Mouse (Mus musculus): ENCODE measurements at regions not wholly inside any gene's neighbourhood (a gene's known extent, or its start where the extent isn't known, plus 50 kb on each side); places are given as distances from the start of the nearest gene placed in this dataset.

DNA sequence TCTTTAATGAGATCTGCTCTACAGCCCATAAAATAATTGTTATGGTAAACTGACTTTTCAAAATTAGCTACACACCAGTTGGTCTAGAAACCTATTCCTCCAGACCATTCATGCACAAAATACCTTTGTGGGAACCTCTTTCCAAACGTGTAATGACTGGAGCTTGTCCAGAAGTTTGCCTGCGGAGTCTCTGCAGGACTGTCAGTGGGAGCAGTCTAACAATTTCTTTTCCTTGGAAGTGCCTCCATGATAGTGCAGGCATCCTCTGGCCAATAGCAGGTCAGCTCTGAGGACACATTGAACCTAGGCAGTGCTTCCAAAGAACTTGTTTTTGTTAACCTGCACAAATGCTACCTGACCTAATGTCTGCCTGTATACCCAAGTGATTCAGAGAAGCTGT, 932.3 kb downstream of the Pcdh9 start:
- DNase-seq (ENCODE audit: low spot score) = no peak

DNA sequence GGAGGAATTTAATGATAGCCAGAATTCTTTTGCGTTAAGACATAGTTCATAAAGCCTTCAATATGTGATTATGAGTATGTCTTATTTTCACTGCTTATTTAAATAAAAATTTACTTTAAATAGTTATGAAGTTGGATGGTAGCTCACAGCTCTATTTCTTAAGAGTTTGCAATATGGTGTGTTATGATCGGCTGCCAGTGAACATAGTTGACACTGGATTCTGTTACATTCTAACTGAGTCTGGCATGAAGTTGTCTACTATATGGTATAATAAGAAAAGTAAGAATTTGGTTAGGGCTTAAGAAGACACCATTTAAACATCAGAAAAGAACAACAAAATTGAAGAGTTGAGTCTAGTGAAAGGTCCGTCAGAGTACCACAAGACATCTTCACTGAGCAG, 935.0 kb downstream of the Pcdh9 start:
- DNase-seq (ENCODE audit: low spot score) = no peak

DNA sequence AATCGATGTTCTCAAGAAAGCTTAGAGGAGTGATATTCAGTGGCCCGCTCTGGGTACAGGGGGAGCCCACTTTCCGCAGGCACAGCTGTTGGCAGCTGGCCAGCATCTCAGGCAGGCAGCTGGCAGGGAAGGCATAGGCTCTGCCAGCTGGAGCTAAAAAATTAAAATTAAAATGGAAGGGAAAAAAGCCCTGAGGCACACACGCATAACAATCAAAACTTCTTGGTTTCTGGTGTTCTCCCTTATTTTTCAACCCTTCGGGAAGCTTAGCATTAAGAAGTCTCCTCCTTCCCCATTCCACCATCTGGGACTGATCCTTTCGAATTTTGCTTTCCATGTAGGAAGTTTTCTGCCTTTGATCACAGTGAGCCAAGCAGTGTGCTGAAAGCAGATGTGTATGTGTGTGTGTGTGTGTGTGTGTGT, 982.8 kb downstream of the Pcdh9 start:
- no peak for DNase-seq (ENCODE audit: low spot score)

DNA sequence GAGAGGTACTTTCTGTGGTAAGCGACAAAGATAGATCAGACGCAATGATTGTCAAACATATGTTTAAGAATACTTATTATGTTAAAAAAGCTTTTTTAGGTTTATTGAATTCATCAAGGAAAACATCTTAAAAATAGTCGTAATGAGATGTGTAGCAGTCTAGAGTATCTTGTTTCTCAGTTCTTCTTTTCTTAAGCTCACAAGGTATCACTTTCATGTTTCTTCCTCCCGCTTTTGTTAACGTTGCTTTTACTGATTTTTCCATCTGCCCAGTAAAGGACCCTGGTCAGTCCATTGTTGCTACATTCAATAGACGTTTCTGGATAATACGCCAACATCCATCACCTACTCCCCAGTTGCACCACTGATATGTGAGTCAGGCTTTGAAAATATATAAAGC, 1015.9 kb downstream of the Pcdh9 start:
- DNase-seq (ENCODE audit: low spot score) = no peak

DNA sequence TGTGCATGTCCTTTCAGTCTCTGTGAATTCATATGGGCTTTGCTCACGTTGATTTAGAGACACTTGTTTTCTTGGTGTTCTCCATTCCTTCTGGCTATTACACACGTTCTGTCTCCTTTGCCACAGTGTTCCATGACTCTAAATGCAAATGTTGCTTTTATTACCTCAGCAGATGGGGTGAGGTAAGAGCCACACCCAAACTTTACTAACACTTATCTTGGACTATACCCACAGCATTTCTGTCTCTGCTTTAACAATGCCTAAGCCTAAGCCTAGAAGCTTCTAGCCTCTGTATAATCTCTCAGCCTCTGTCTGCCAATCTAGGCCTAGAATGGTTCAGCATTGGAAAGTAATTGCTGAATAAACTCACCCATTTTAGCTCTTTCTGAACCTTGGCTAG, 1024.0 kb downstream of the Pcdh9 start:
- no peak for DNase-seq (ENCODE audit: low spot score)

DNA sequence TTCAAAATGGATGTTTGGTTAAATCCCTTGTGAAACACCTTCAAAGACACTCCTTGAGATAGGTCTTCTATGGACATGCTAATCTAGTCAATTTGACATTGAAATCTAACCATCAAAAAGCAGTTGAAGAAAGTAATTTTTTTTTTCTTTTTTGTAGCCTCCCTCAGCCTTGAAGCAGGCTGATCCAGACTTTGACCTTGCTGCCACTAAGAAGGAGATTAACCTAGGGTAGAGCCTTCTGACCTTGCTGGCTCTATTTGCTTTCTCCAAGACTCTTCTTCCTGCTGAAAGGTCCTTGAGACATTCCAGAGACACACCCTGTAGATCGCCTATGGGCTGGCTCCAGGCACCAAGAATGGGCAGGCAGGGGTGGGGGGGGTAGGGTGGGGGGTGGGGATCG, 1027.5 kb downstream of the Pcdh9 start:
- DNase-seq (ENCODE audit: low spot score) = peak; percentile 14

DNA sequence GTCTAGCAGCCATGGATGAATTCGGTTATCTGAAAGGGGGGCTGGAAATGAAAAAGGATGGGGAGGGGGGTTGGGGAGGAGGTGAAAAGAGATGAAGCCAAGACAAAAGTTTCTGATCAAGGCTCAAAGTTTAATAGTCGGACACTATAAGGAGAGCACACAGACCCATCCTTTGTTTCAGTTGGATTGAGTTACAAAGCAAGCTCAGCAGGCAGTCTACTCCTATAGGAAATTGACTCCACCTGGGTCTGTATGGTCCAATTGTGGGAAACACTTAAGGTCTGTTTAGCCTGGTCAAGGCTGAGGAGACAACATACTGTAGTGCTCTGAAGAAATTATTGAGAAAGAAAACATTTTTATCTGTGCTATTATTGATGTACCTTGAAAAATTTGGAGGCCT, 1029.8 kb downstream of the Pcdh9 start:
- DNase-seq (ENCODE audit: low spot score) = no peak

DNA sequence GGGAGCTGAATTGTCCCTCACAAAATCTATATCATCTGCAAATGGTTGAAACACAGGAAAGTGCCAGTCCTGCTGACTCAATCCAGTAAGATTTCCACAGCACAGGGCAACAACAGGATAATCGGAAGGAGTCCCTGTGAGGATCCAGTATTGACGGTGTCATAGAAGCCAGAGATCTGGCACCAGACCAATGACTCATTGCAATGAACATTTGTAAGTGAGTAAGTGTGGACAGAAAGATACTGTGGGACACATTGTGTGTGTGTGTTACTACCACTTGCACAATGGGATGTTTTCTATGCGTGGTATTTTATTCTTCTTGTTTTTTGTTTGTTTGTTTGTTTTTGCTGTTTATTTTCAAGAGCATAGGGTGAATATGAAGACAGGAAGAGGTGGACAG, 1056.8 kb downstream of the Pcdh9 start:
- no peak for DNase-seq (ENCODE audit: low spot score)

DNA sequence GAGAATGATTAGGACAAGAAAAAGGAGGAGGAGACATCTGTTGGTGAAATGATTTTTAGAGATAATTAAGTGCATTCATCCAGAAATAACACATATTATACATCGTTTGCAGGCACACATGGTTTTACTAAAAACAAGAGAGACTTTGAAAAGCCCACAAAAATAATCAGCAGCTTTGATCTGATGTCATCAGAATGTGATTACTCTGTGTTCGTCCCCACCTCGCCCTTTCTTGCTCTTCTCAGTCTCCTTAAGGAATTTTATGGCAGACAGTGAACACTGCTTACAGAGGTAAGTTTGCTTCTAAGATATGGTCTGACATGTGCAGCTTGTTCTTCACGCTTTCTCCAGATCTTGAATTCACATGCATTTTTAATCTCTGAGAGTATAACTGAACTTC, 1061.3 kb downstream of the Pcdh9 start:
- DNase-seq (ENCODE audit: low spot score) = no peak

DNA sequence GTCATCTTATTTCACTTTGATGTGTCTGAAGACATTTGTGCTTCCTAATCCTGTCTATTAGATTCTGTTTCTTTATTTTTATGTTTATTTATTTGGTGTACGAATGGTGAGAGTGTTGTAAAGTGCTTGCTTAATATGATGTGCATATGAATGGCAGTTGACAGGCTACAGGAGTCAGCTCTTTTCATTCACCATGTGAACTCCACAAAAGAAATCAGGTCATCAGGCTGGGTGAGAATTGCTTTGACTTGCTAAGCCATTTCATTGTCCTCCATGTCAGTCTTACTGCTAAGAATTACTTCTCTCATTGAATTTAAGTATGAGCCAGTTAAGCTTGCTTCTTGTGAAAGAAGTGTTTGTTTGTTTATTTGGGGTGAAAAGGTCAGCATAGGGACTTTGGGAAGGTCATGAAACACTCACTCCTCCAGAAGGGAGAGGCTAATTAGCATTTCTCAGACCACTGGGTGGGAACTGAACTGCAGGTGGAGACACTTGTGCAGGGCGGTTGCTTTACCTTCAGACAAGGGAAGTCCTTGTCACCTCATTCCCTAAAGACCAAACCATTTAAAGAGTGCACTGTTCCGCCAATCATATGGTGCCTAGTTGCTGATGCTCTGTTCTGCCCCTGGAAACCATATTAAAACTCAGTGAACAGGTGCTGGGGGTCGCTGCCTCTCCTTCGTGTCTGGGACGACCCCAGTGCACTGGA, 1063.7 kb downstream of the Pcdh9 start:
- DNase-seq (ENCODE audit: low spot score) = no peak

DNA sequence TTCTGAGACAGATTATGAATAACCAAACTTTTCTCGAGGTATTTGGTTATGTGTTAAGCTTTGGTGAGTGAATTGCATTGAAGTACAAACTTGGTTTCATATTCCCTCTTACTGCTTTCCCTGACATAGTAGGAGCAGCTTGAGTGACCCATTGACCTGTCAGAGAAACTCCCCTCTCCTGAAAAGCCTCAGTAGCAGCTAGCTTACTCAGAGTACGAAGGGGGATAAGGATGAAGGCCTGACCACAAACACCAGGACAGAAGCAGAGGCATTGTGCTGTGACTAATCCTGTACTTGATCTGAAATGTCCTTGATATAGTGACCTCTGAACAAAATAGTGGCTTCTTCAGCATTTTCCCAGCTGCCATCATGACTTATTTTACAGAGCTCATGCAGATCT, 1070.4 kb downstream of the Pcdh9 start:
- DNase-seq (ENCODE audit: low spot score) = no peak

Data from yolk sac, embryonic 10.5 days (tissue).